Mouse (Mus musculus): ENCODE data around the gene Plppr2. TPM values are rescaled to one million over a fixed set of nuclear protein-coding genes. Genes with fewer than 3 reads are reported as not detected.

The Plppr2 gene
- polyA plus RNA-seq, 1 experiment from 2014 or later, result 69.5 TPM

DNA sequence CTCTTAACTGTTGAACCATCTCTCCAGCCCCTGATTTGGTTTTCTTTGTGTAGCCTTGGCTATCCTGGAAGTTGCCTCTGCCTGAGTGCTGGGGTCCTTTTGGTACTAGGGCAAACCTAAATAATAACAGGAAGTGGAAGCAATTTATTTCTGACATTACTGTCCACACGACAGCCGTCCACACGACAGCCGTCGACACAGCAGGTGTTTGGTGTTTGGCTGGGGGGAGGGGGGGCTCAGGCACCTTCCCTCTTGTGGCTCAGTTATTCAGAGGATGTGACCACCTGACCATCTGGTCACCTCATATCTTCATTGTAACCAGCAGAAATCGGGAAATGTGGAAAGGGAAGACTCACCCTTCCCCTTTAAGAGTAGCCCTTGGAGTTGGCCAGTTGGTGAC, 32.0 kb downstream of the Plppr2 start:
- H3K9ac ChIP-seq, result no peak overlapping the region
- no peaks in the 10 kb centered on the region for H3K9me3 ChIP-seq
- no peak overlapping the region for H3K27ac ChIP-seq (replicated peaks)
- no peak overlapping the region for H3K4me3 ChIP-seq
- no peak overlapping the region for H3K4me2 ChIP-seq
- no peak for ATAC-seq (ENCODE audit: low read depth)
- H3K36me3 ChIP-seq, result no peaks in the 10 kb centered on the region
- WGBS, result 72% methylated on average over 6 of the region's 6 CpGs
- no peaks in the 10 kb centered on the region; the same call in 1 of the 2 replicates for H3K4me1 ChIP-seq (replicated peaks)
- H3K27me3 ChIP-seq, result peaks cover 8% of the 10 kb centered on the region

DNA sequence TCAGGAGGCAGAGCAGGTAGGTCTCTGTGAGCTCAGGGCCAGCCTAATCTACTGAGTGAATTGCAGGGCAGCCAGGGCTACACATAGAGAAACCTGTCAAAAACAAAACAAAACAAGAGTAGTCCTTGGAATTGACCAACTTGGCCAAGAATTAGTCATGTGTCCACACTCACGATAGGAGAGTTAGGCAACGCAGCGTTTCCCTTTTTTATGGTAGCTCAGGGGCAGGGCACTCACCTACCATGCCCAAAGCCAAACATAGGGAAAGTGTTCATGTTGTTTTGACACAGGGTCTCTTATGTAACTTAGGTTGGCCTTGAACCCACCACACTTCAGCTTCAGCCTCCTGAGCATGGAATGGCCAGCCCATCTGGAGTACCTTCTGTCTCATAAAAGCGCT, 32.5 kb downstream of the Plppr2 start:
- no peak overlapping the region for H3K27ac ChIP-seq (replicated peaks)
- 92% methylated on average over 4 of the region's 4 CpGs for WGBS
- H3K9me3 ChIP-seq, result no peaks in the 10 kb centered on the region
- H3K36me3 ChIP-seq, result no peaks in the 10 kb centered on the region
- ATAC-seq (ENCODE audit: low read depth), result no peak
- H3K4me1 ChIP-seq (replicated peaks), result no peaks in the 10 kb centered on the region
- no peak overlapping the region for H3K9ac ChIP-seq
- peaks cover 4% of the 10 kb centered on the region for H3K27me3 ChIP-seq
- no peak overlapping the region for H3K4me3 ChIP-seq
- H3K4me2 ChIP-seq, result no peak overlapping the region

GRCm38 (mm10) chr9:21976626-21977175, 39.9 kb downstream of the Plppr2 start:
- Histone ChIP-seq H3K9me3 (no peaks in the 10 kb centered on the region), H3K4me1 (replicated peaks) (no peaks in the 10 kb centered on the region), H3K4me2 (no peak overlapping the region), H3K4me3 (no peak overlapping the region), H3K9ac (no peak overlapping the region), H3K27ac (replicated peaks) (no peak overlapping the region), H3K27me3 (no peaks in the 10 kb centered on the region), H3K36me3 (no peaks in the 10 kb centered on the region)
- WGBS, result 90% methylated on average over 10 of the region's 10 CpGs
- ATAC-seq (ENCODE audit: low read depth), result no peak

- H3K9ac ChIP-seq, result no peak overlapping the region
- H3K27ac ChIP-seq (replicated peaks), result no peak overlapping the region
- WGBS, result 79% methylated on average over 5 of the region's 5 CpGs
- H3K4me2 ChIP-seq, result no peak overlapping the region
- H3K27me3 ChIP-seq, result no peaks in the 10 kb centered on the region
- no peaks in the 10 kb centered on the region for H3K4me1 ChIP-seq (replicated peaks)
- H3K9me3 ChIP-seq, result no peaks in the 10 kb centered on the region
- H3K4me3 ChIP-seq, result no peak overlapping the region
- H3K36me3 ChIP-seq, result no peaks in the 10 kb centered on the region
- no peak for ATAC-seq (ENCODE audit: low read depth)
Measured at GRCm38 (mm10) chr9:21977331-21977730, 40.5 kb downstream of the Plppr2 start.

DNA sequence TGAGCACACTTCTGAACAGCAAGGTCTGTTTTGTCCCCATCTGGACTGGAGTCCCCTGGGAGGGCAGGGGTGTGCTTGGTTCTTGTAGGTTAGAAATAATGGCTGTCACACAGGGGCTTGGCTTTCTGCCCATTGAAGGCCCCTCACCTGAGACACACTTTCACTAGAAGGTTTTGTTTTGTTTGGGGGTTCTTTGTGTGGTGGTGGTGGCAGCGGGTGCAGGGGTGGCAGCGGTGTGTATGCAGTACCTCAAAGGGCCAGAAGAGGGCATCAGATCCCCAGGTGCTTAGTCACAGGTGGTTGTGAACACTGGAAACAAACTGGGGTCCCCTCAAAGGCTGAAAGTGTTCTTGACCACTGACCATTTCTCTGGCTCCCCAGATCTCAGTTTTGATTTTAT, 41.1 kb downstream of the Plppr2 start:
- ATAC-seq (ENCODE audit: low read depth), result no peak
- Histone ChIP-seq H3K4me1 (replicated peaks) (no peaks in the 10 kb centered on the region), H3K36me3 (no peaks in the 10 kb centered on the region), H3K4me2 (no peak overlapping the region), H3K9me3 (no peaks in the 10 kb centered on the region), H3K4me3 (no peak overlapping the region), H3K27ac (replicated peaks) (no peak overlapping the region), H3K9ac (no peak overlapping the region), H3K27me3 (no peaks in the 10 kb centered on the region)
- 22% methylated on average over 2 of the region's 2 CpGs for WGBS

DNA sequence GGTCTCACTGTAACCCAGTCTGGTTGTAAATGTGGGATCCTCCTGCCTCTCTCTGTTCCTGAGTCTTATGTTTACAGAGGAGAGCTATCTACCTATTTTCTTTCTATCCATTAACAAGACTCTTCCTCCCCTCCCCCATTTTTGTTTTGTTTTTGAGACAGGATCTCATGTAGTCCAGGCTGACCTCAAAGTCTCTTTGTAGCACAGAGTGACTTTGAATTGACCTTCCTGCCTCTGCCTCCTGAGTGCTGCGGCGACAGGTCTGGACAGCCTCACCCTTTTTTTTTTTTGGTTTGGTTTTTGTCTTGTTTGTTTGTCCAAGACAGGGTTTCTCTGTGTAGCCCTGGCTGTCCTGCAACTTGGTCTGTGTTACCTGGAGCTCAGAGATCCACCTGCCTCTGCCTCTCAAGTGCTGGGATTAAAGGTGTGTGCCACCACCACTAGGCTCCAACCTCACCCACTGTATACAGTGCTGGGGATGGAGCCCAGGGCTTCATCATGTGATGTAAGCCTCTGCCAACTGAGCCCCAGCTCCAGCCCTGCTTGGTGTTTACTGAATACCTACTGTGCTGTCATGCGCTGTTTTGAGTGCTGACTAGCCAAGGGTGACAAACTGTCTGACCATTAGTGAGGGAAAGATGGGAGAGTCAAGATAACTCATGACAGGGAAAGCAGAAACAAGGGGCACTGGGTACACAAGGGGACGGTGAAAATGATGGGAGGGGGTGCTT, 41.7 kb downstream of the Plppr2 start:
- no peak overlapping the region for H3K9ac ChIP-seq
- H3K9me3 ChIP-seq, result no peaks in the 10 kb centered on the region
- WGBS, result 88% methylated on average over 4 of the region's 4 CpGs
- no peak overlapping the region for H3K27ac ChIP-seq (replicated peaks)
- no peaks in the 10 kb centered on the region for H3K36me3 ChIP-seq
- no peaks in the 10 kb centered on the region for H3K4me1 ChIP-seq (replicated peaks)
- H3K4me3 ChIP-seq, result no peak overlapping the region
- ATAC-seq (ENCODE audit: low read depth), result no peak
- H3K4me2 ChIP-seq, result no peak overlapping the region
- H3K27me3 ChIP-seq, result no peaks in the 10 kb centered on the region

DNA sequence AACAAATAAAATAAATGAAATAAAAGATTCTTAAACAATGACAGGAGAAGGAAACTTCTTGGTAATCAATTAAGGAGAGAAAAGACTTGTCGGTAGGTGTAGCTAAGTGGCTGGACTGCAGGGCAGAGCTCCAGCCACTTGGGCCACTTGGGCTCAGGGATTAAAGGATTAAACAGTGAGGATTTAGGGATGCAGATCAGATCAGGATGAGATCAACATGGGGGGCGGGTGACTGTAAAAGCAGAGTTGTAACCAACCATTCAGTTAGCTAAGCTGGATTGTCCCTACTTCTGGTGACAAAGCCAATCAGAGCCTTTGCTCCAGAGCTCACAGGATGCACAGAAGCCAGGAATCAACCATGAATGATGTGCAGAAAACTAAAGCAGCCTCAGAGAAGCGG, 47.1 kb downstream of the Plppr2 start:
- no peak overlapping the region for H3K27ac ChIP-seq (replicated peaks)
- peaks cover 12% of the 10 kb centered on the region for H3K4me1 ChIP-seq (replicated peaks)
- H3K9ac ChIP-seq, result no peak overlapping the region
- no peaks in the 10 kb centered on the region for H3K36me3 ChIP-seq
- no peaks in the 10 kb centered on the region for H3K9me3 ChIP-seq
- ATAC-seq (ENCODE audit: low read depth), result no peak
- no peak overlapping the region for H3K4me2 ChIP-seq
- H3K4me3 ChIP-seq, result no peak overlapping the region
- 22% methylated on average over 3 of the region's 3 CpGs for WGBS
- peaks cover 29% of the 10 kb centered on the region for H3K27me3 ChIP-seq

GRCm38 (mm10) chr9:21987592-21988342, 50.9 kb downstream of the Plppr2 start:
- Histone ChIP-seq H3K36me3 (no peaks in the 10 kb centered on the region), H3K9ac (peak overlapping the region; percentile 60; the same call in 1 of the 2 replicates), H3K27me3 (peaks cover 68% of the 10 kb centered on the region), H3K9me3 (no peaks in the 10 kb centered on the region), H3K4me3 (peak overlapping the region; percentile 32), H3K4me2 (peak overlapping the region; percentile 64), H3K4me1 (replicated peaks) (peaks cover 28% of the 10 kb centered on the region), H3K27ac (replicated peaks) (no peak overlapping the region)
- no peak for ATAC-seq (ENCODE audit: low read depth)
- WGBS, result 9% methylated on average over 36 of the region's 36 CpGs

DNA sequence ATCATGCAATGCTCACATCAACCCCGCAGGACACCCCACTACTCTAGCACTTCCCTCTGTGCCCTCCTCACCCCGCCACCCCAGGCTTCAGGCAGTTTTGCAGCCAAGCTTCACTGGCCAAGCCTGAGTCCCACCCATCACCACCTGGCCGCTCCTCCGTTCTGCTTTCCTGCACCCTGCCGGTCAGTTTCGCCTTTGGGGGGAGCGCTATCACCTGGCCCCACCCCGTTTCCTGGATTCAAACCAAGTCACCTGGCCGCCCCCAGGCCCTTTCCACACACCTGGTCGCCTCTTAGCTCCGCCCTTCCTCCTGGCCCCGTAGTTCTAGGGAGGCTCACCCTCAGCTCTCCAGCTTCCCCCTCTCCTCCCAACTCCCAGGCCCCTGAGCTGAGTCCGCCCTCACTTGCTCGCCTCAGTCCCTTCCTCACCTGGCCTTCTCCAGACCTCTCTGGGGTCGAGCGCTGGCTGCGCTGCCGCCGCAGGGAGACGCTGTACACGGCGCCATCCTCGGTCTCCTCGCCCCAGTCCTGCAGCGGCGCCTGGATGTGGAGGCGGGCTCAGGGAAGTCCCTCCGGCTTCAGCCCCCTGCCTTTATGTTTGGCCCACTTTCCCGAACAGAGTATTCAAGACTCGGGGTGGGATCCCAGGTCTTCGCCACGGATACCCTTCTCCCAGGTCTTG, 51.7 kb downstream of the Plppr2 start:
- Histone ChIP-seq H3K27ac (replicated peaks) (no peak overlapping the region), H3K9ac (peak overlapping the region; percentile 60)
- 0 out of 2 replicates have a peak, but pooled peaks have one; percentile 20 for ATAC-seq (ENCODE audit: low read depth)

GRCm38 (mm10) chr9:21989230-21990110, 52.6 kb downstream of the Plppr2 start, which contains the start of gene Rgl3:
Rgl3 (minus strand) TSS chr9:21989446.
- Histone ChIP-seq H3K27ac (replicated peaks) (no peak within 1 kb of the TSS), H3K27me3 (peaks cover 68% of the 10 kb centered on the region), H3K36me3 (no peaks in the 10 kb centered on the region), H3K4me1 (replicated peaks) (peaks cover 28% of the 10 kb centered on the region), H3K4me3 (peak within 1 kb of the TSS; percentile 32), H3K9ac (peak within 1 kb of the TSS; percentile 60), H3K4me2 (peak within 1 kb of the TSS; percentile 64), H3K9me3 (no peaks in the 10 kb centered on the region)
- under 1% methylated on average over 41 of the region's 42 CpGs for WGBS
- ATAC-seq (ENCODE audit: low read depth), result peak; percentile 62

More for the DNA sequence above, 51.7 kb downstream of the Plppr2 start:
- under 1% methylated on average over 32 of the region's 32 CpGs for WGBS
- no peaks in the 10 kb centered on the region for H3K36me3 ChIP-seq
- peak overlapping the region; percentile 32 for H3K4me3 ChIP-seq
- peak overlapping the region; percentile 64 for H3K4me2 ChIP-seq
- peaks cover 68% of the 10 kb centered on the region for H3K27me3 ChIP-seq
- H3K9me3 ChIP-seq, result no peaks in the 10 kb centered on the region
- peaks cover 28% of the 10 kb centered on the region for H3K4me1 ChIP-seq (replicated peaks)

GRCm38 (mm10) chr9:21992227-21992626, 55.4 kb downstream of the Plppr2 start:
- no peaks in the 10 kb centered on the region for H3K9me3 ChIP-seq

More at GRCm38 (mm10) chr9:21992227-21992626, 55.4 kb downstream of the Plppr2 start:
- Histone ChIP-seq H3K9ac (no peak overlapping the region), H3K36me3 (no peaks in the 10 kb centered on the region), H3K4me1 (replicated peaks) (peaks cover 28% of the 10 kb centered on the region), H3K27me3 (peaks cover 56% of the 10 kb centered on the region), H3K27ac (replicated peaks) (no peak overlapping the region), H3K4me2 (no peak overlapping the region), H3K4me3 (no peak overlapping the region)
- 86% methylated on average over 4 of the region's 4 CpGs for WGBS
- no peak for ATAC-seq (ENCODE audit: low read depth)
